Mouse (Mus musculus) gastrocnemius, postnatal 14 days (tissue): ENCODE data around the gene Map3k6. TPM values are rescaled to one million over a fixed set of nuclear protein-coding genes. Genes with fewer than 3 reads are reported as not detected.

Experiments
- DNase-seq: peaks from one replicate; pipeline ENCODE4 v3.0.0; 2021; ENCODE audit warnings: mixed read lengths
- intact Hi-C: fragments of 180-260 bp; cut with DNase I; formaldehyde crosslinking; loops from one replicate; pipeline ENCODE4 v1.15.1; 2025; ENCODE audit warnings: low total_unique reads
- microRNA-seq, 2 experiments: library from miRNA; unstranded; fragments of <30 nt; microRNA quantifications; one replicate each; pipeline ENCODE4 v1.2.0; 2021
- total RNA-seq, 2 experiments: library from RNA; stranded (reverse); gene quantifications; 2 replicates each; pipeline ENCODE4 v1.2.3; 2021

The Map3k6 gene
- total RNA-seq, 2 experiments from 2014 or later: 4.0 to 15.3 TPM

- intact Hi-C loops: loop anchor here (5.0 kb wide), 3 partner anchors 66 to 286 kb away; partner anchors contain the start of gene Ahdc1
- no peak for DNase-seq
Observed at GRCm38 (mm10) chr4:133298516-133299365, 58.1 kb downstream of the Map3k6 start.

GRCm38 (mm10) chr4:133299701-133300100, 59.1 kb downstream of the Map3k6 start:
- intact Hi-C loops: loop anchor here (5.0 kb wide), 3 partner anchors 67 to 287 kb away; partner anchors contain the start of gene Ahdc1
- no peak for DNase-seq

GRCm38 (mm10) chr4:133300421-133300820, 59.8 kb downstream of the Map3k6 start:
- intact Hi-C loops: no loop called here
- no peak for DNase-seq

- intact Hi-C loops: no loop called here
Observed at GRCm38 (mm10) chr4:133301802-133302201, 61.2 kb downstream of the Map3k6 start.

More at GRCm38 (mm10) chr4:133301802-133302201, 61.2 kb downstream of the Map3k6 start:
- DNase-seq: peak; percentile 56

Small RNA genes lying within 50 kb of the gene (microRNA-seq; reads per million reads assigned to microRNA genes)
- gene Mir7017: 0.96 to 1.5 reads per million in 2 experiments

Other genes starting within 250 kb of the Map3k6 start
- 10 to 100 TPM; 37.1 to 56.1 TPM for gene Ahdc1, start 229.6 kb upstream of the Map3k6 start, total RNA-seq
- gene Wasf2, start 110.3 kb upstream of the Map3k6 start, total RNA-seq: 10 to 100 TPM; 53.8 to 63.9 TPM
- gene Cd164l2, start 28.7 kb upstream of the Map3k6 start, total RNA-seq: not detected
- not detected for gene Gpr3, start 28.3 kb upstream of the Map3k6 start, total RNA-seq
- under 1 TPM; 0.49 to 0.62 TPM for gene Sytl1, start 22.3 kb downstream of the Map3k6 start, total RNA-seq
- 10 to 100 TPM; 21.1 to 22.6 TPM for gene Tmem222, start 37.0 kb downstream of the Map3k6 start, total RNA-seq
- 10 to 100 TPM; 49.4 to 54.9 TPM for gene Wdtc1, start 112.7 kb downstream of the Map3k6 start, total RNA-seq
- 10 to 100 TPM in 1 of 2 experiments, 1 to 10 TPM in 1; 10.0 to 12.8 TPM for gene Slc9a1, start 128.9 kb downstream of the Map3k6 start, total RNA-seq
- gene Tent5b, start 239.3 kb downstream of the Map3k6 start, total RNA-seq: 1 to 10 TPM in 1 of 2 experiments, under 1 TPM in 1; 0.21 to 1.0 TPM